Mouse (Mus musculus): ENCODE data around the gene Homez. TPM values are rescaled to one million over a fixed set of nuclear protein-coding genes. Genes with fewer than 3 reads are reported as not detected.
A peak's percentile ranks its signal among the peaks of the same experiment; 100 is the strongest.

The Homez gene
- polyA plus RNA-seq (2011; ENCODE audit: insufficient read length, low read depth, missing spikeins), result 5.4 and 6.9 TPM in 2 replicates

DNA sequence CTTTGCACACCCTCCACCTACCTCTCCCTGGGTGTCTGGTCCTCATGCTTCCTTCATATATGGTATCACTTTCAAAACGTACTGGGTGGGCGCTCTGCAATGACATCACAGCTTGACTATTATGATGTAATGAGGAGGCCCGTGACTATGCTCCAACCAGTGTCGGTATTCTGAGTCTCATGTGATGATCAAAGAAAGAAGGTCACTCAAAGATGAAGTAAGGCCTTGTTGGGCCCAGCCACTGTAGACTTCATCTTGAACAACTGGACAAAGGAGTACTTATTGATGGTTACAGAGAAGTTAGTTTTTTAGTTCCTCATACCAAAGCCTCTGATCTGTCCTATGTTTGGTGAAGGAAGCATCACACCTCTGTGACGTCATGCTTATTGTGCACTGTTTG is at the start of gene Homez:
Homez (minus strand) TSS at position 101 of the 400 bp plus-strand sequence.
- no peak within 1 kb of the TSS for H3K27ac ChIP-seq (ENCODE audit: insufficient read depth, low read length)
- H3K4me1 ChIP-seq (ENCODE audit: control insufficient read depth, insufficient read depth, low read length), result no peaks in the 10 kb centered on the region
- no peak for TF ChIP-seq POLR2A (IDR thresholded peaks at IDR 0.05; ENCODE audit: low read depth, low read length)
- H3K4me3 ChIP-seq (ENCODE audit: insufficient read depth, low read length), result no peak within 1 kb of the TSS

DNA sequence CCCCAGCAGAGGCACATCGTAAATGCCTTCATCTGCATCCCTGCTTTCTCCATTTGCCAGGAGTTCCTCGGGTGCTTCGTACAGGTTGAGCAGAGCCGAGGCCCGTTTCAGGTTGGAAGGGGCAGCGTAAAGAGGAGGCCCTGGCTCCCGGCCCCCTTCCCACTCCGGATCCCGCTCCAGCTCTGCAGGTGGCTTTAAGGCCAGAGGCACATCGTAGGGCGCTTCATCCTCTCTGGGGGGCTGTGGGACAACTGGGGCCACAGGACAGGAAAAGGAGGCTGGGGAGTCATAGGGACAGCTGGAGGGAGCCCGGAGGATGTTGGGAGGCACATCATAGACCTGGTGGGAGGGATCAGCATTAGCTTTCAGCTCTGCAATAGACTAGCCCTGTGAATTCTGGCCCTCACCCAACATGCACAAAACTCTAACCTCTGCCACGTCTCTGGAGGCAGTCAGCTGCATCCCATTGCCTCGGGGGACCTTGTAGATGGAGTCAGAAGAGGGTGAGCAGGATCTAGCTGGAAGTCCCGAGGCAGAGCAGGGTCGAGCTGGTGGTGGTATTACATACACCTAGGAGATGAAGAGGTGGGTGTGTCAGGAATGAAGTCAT is 49.4 kb upstream of the Homez start:
- no peak overlapping the region for H3K27ac ChIP-seq (ENCODE audit: insufficient read depth, low read length)
- TF ChIP-seq CTCF (IDR thresholded peaks at IDR 0.05; ENCODE audit: borderline replicate concordance, insufficient read depth, low read length), result no peak
- TF ChIP-seq POLR2A (IDR thresholded peaks at IDR 0.05; ENCODE audit: low read depth, low read length), result no peak
- no peaks in the 10 kb centered on the region for H3K4me1 ChIP-seq (ENCODE audit: control insufficient read depth, insufficient read depth, low read length)
- H3K4me3 ChIP-seq (ENCODE audit: insufficient read depth, low read length), result no peak overlapping the region

DNA sequence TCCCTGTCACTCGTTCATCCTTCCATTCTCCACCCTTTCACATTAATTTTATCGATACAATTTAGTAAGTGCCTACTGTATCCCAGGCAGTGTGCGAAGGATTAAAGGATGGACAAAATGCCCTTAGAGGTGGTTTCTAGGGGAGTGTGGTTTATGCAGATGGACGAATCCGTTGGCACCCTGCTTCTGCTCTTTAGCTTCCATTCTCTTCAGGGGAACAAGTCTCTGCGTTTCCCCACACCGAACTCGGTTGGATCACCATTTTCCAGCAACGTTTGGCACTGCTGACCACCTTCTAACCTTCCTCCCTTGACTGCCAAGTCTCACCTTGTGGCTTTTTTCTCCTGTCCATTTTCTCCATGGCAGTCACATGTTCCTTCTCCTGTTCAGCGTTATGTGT is 42.6 kb upstream of the Homez start:
- H3K4me1 ChIP-seq (ENCODE audit: control insufficient read depth, insufficient read depth, low read length), result no peaks in the 10 kb centered on the region
- peak overlapping the region; percentile 67 for H3K4me3 ChIP-seq (ENCODE audit: insufficient read depth, low read length)
- TF ChIP-seq CTCF (IDR thresholded peaks at IDR 0.05; ENCODE audit: borderline replicate concordance, insufficient read depth, low read length), result no peak
- no peak overlapping the region for H3K27ac ChIP-seq (ENCODE audit: insufficient read depth, low read length)

DNA sequence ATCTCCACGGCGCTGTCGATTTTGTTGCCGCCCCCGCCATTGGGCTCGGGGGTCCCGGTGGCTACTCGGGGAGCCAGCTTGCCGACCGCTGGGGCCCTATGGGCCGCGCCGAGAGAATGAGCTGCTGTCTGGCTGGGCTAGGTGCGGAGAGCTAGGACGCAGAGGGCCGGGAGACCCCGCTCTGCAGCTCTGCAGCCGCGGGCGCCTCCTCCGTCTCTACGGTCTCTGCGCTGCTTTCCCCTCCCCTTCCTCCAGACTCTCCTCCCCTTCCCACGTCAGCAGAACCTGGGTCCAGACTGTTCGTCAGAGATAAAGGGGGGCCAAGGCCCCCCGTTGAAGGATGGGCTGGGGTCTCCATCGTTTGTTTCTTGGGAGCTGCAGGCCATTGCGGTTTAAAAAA is 42.1 kb upstream of the Homez start, which contains the start of gene Slc22a17:
Slc22a17 (minus strand) TSS at position 247 of the 400 bp plus-strand sequence.
- Histone ChIP-seq H3K4me1 (ENCODE audit: control insufficient read depth, insufficient read depth, low read length) (no peaks in the 10 kb centered on the region), H3K27ac (ENCODE audit: insufficient read depth, low read length) (no peak within 1 kb of the TSS), H3K4me3 (ENCODE audit: insufficient read depth, low read length) (peak within 1 kb of the TSS; percentile 67)
- TF ChIP-seq POLR2A (IDR thresholded peaks at IDR 0.05; ENCODE audit: low read depth, low read length) (peak; percentile 96), CTCF (IDR thresholded peaks at IDR 0.05; ENCODE audit: borderline replicate concordance, insufficient read depth, low read length) (no peak)

DNA sequence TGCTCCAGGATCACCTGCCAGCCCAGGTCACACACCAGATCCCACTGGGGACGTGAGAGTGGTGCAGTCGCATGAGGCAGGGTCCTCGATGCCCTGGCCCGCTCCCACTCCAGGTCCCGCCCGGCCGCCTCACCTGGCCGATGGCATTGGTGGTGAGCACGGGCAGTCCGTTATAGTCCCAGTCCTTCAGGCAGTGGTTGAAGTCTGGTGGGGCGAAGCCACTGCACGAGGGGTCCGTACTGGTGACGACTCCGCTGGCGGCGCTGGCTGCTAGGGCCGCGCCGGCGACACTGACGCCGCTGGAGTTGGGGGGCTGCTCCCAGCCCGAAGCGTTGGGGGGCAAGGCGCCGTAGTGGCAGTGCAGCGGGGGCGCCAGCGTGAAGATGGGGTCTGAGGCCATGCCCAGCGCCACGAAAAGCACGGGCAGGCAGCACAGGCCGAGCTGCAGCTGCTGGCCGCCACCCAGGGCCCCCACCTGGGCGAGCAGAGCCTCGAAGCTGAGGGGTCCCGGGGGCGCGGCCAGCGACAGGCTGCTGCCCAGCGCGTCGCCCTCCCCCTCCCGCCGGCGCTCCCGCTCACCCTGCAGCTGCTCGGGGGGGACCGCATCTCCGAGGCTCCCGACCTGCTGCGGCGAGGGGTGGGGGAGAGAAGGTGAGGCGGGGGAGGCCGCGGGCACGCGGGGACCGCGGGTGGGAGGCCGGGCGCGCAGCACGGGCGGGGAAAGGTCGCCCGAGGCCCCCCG is 41.5 kb upstream of the Homez start:
- Histone ChIP-seq H3K4me3 (ENCODE audit: insufficient read depth, low read length) (peak overlapping the region; percentile 67), H3K4me1 (ENCODE audit: control insufficient read depth, insufficient read depth, low read length) (no peaks in the 10 kb centered on the region), H3K27ac (ENCODE audit: insufficient read depth, low read length) (no peak overlapping the region)
- TF ChIP-seq POLR2A (IDR thresholded peaks at IDR 0.05; ENCODE audit: low read depth, low read length), result no peak
- TF ChIP-seq CTCF (IDR thresholded peaks at IDR 0.05; ENCODE audit: borderline replicate concordance, insufficient read depth, low read length), result no peak

DNA sequence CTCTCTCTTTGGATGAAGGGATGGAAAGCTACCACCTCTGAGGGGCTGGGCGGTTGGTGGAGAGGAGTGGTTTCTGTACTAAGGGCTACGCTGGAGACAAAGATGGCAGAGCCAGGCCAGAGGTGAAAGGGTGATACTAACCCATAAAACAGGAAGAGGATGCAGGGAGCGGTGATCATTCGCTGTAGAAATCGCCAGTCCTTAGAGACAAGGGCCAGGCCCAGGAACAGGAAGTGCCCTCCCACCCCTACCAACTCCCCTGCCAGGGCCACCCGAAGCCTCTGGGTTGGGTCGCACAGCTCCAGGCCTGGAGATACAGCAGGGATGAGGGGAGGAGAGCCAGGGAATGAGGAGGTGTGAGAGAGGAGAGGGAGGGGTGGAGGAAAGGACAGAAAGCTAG is 37.9 kb upstream of the Homez start:
- no peak overlapping the region for H3K4me3 ChIP-seq (ENCODE audit: insufficient read depth, low read length)
- H3K4me1 ChIP-seq (ENCODE audit: control insufficient read depth, insufficient read depth, low read length), result no peaks in the 10 kb centered on the region
- TF ChIP-seq CTCF (IDR thresholded peaks at IDR 0.05; ENCODE audit: borderline replicate concordance, insufficient read depth, low read length), result no peak
- no peak for TF ChIP-seq POLR2A (IDR thresholded peaks at IDR 0.05; ENCODE audit: low read depth, low read length)
- no peak overlapping the region for H3K27ac ChIP-seq (ENCODE audit: insufficient read depth, low read length)

DNA sequence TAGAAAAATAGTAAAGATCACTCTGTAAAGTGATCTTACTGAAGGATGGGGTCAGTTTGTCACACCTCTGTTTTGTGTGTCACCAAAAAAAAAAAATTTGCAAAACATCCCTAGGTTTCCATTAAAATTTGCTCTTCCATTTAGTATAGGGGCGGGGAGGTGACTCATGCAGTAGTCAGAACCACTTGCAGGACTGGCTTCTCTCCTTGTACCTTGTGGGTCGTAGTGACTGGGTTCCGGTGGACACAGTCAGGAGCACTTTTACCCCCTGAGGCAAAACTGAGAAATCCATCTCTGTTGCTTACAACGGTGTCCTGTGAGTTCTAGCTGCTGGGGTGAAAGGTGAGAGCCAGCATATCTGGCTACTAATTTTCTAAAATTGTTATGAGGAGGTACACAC is 32.9 kb upstream of the Homez start:
- no peak for TF ChIP-seq CTCF (IDR thresholded peaks at IDR 0.05; ENCODE audit: borderline replicate concordance, insufficient read depth, low read length)
- no peak for TF ChIP-seq POLR2A (IDR thresholded peaks at IDR 0.05; ENCODE audit: low read depth, low read length)
- Histone ChIP-seq H3K27ac (ENCODE audit: insufficient read depth, low read length) (no peak overlapping the region), H3K4me3 (ENCODE audit: insufficient read depth, low read length) (no peak overlapping the region), H3K4me1 (ENCODE audit: control insufficient read depth, insufficient read depth, low read length) (no peaks in the 10 kb centered on the region)

DNA sequence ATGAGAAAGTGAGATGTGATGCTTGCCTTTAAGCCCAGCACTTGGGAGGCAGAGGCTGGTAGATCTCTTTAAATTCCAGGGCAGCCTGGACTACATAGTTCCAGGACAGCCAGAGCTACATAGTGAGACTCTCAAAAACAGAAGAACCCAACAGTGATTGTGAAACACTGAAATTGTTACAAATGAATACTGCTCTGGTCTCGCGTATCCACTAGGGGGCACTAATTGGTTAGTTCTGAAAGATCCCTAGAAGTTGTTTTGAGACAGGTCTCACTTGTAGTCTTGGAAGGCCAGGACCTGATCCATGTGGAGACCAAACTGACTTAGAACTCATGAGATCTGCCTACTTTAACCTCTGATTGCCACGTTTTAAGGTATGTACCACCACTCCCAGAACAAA is 29.6 kb upstream of the Homez start:
- Histone ChIP-seq H3K4me3 (ENCODE audit: insufficient read depth, low read length) (no peak overlapping the region), H3K27ac (ENCODE audit: insufficient read depth, low read length) (no peak overlapping the region)
- TF ChIP-seq POLR2A (IDR thresholded peaks at IDR 0.05; ENCODE audit: low read depth, low read length) (0 out of 2 replicates have a peak, but pooled peaks have one; percentile 10), CTCF (IDR thresholded peaks at IDR 0.05; ENCODE audit: borderline replicate concordance, insufficient read depth, low read length) (no peak)

DNA sequence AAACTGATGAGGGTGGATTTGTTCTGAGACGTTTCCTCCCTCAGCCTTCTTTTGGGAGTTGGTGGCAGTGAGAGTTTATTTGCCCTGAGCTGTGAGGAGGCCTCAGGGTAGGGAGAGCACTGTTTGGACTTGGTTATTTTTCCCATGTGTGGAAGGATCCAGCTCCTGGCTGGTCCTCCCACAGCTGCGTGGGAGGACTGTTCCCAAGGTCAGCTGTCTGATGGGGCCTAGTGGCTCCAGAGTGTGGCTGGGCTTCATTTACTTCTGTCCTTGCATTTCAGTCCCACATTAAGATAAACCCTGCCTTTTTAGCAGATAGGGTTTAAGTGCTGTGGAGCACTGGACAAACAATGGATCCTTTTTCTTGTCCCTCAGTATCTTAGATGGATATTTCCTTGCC is 26.7 kb upstream of the Homez start:
- H3K4me3 ChIP-seq (ENCODE audit: insufficient read depth, low read length), result no peak overlapping the region
- TF ChIP-seq POLR2A (IDR thresholded peaks at IDR 0.05; ENCODE audit: low read depth, low read length) (no peak), CTCF (IDR thresholded peaks at IDR 0.05; ENCODE audit: borderline replicate concordance, insufficient read depth, low read length) (no peak)
- H3K27ac ChIP-seq (ENCODE audit: insufficient read depth, low read length), result no peak overlapping the region
- H3K4me1 ChIP-seq (ENCODE audit: control insufficient read depth, insufficient read depth, low read length), result peaks cover 3% of the 10 kb centered on the region

More for the DNA sequence above, 29.6 kb upstream of the Homez start:
- H3K4me1 ChIP-seq (ENCODE audit: control insufficient read depth, insufficient read depth, low read length), result peaks cover 3% of the 10 kb centered on the region; the same call in 1 of the 2 replicates
